8 mouse cellular contexts compared by ENCODE assay signal in genomic region chr12:97973909-97974510, GRCm38 (mm10).
DNase-seq lines count a peak whose midpoint lies in the region; ATAC-seq lines count a peak whose summit lies in the region.

No protein-coding gene starts in this region.

- 63% methylated on average over 10 of the region's 10 CpGs for WGBS in kidney, embryonic 15.5 days

- no peak overlapping the region for H3K27ac ChIP-seq in kidney, embryonic 15.5 days

- no peaks in the 10 kb centered on the region for H3K27me3 ChIP-seq in kidney, embryonic 15.5 days

- peak; percentile 8 for DNase-seq in cerebellum, adult 9-10 months
- no peak for DNase-seq in cerebellum, adult 9-11 months
- peak; percentile 9 for DNase-seq in kidney, postnatal 14 days
- no peak for DNase-seq in kidney, adult 8-10 months
- DNase-seq in layer of hippocampus, adult 18-20 months (ENCODE audit: low spot score in 2 of 2), result peak; percentile 33 to 69
- peak; percentile 56 for DNase-seq in right cerebral cortex, adult 18-20 months

- ATAC-seq in inflammation-experienced regulatory T-cells, adult 6 months, result no peak
- ATAC-seq in kidney, embryonic 15.5 days (replicated peaks; ENCODE audit: low FRiP score), result no peak

- H3K36me3 ChIP-seq in kidney, embryonic 15.5 days, result no peaks in the 10 kb centered on the region

- no peak overlapping the region for H3K4me3 ChIP-seq in kidney, embryonic 15.5 days (replicated peaks)

- H3K9ac ChIP-seq in kidney, embryonic 15.5 days, result no peak overlapping the region

- no peak overlapping the region for H3K4me2 ChIP-seq in kidney, embryonic 15.5 days

- H3K4me1 ChIP-seq in kidney, embryonic 15.5 days, result no peaks in the 10 kb centered on the region

- H3K9me3 ChIP-seq in kidney, embryonic 15.5 days (replicated peaks), result no peaks in the 10 kb centered on the region; the same call in 1 of the 2 replicates

Comparison
In these comparisons a context has a peak if more than half of its experiments do, and no peak if none do; other contexts are left out.
1. DNase-seq: peak in cerebellum, adult 9-10 months (single experiment), kidney, postnatal 14 days (single experiment), layer of hippocampus, adult 18-20 months (2 of 2) and right cerebral cortex, adult 18-20 months (single experiment); none in cerebellum, adult 9-11 months (single experiment) and kidney, adult 8-10 months (0 of 2).